Comparison of ENCODE assay signal across 8 mouse cellular contexts in the genomic region with DNA sequence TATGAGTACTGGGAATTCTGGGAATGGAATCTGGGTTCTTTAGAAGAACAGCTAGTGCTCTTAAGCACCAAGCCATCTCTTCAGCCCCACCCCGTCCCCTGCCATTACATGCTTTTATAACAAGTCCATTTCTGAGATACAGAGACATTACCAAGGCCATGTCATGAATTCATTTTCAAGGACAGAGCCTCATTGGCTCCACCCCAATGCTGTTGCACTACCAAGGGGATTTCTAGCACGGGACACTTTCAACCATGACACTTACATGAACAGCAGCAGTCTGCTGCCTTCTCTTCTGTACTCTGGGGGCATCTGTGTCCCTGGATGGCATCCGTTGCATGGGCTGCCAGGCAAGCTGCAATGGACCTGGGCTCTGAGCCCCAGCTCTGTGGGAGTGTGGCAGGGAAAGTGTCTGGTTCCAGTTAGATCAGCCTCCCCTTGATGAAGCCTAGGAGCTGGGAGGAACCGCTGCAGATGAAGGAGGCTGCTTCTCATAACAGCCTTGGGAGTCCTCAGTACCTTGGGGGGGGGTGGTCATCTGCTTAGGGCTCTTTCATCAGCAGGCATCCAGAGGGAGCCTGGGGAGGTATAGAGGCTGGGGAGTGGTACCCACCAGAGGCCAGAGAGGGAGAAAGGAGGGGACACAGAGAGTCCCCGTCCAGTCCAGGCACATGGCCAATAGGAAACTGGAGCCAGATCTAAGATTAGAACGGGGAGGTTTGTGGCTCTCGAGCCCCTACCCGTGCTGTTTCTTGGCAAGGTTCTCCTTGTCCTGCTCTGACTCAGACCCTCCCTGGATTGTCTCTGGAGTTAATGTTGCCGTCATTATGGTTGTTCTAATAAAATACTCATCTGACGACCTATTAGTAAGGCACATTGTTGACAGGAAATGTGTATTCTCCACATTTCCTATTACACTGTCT. TPM values are rescaled to one million over a fixed set of nuclear protein-coding genes. Genes with fewer than 3 reads are reported as not detected.
DNase-seq lines count a peak whose midpoint lies in the region; ATAC-seq lines count a peak whose summit lies in the region.

No protein-coding gene starts in this region.

- peak overlapping the region; percentile 71 for H3K27ac ChIP-seq in embryonic facial prominence, embryonic 13.5 days
- no peak overlapping the region for H3K27ac ChIP-seq in embryonic facial prominence, embryonic 10.5 days (replicated peaks)

- H3K4me3 ChIP-seq in embryonic facial prominence, embryonic 13.5 days = no peak overlapping the region
- no peak overlapping the region for H3K4me3 ChIP-seq in embryonic facial prominence, embryonic 10.5 days

- WGBS in embryonic facial prominence, embryonic 13.5 days = 39% methylated on average over 10 of the region's 10 CpGs
- WGBS in embryonic facial prominence, embryonic 10.5 days = 80% methylated on average over 10 of the region's 10 CpGs

- 0 out of 2 replicates have a peak, but pooled peaks have one; percentile 59 for ATAC-seq in embryonic facial prominence, embryonic 13.5 days (ENCODE audit: insufficient number of reproducible peaks, insufficient read depth, low FRiP score, low TSS enrichment, low read depth)
- no peak for ATAC-seq in erythroid progenitor cell, adult 5-6 weeks (replicated peaks; ENCODE audit: low FRiP score, poor library complexity, severe bottlenecking)

- no peak for DNase-seq in embryonic facial prominence, embryonic 10.5 days (ENCODE audit: low spot score)
- DNase-seq in urinary bladder, postnatal 4 days (ENCODE audit: low spot score in 2 of 2) = peak; percentile 39 to 67
- DNase-seq in urinary bladder, postnatal 36 days (ENCODE audit: low spot score in 2 of 2) = no peak
- DNase-seq in heart, postnatal 4 days = peak; percentile 81
- DNase-seq in skeletal muscle tissue, adult 2 months (ENCODE audit: low read depth, low spot score) = peak; percentile 44
- DNase-seq in adipocyte (ENCODE audit: low spot score) = no peak

- no peaks in the 10 kb centered on the region for H3K9me3 ChIP-seq in embryonic facial prominence, embryonic 13.5 days
- H3K9me3 ChIP-seq in embryonic facial prominence, embryonic 10.5 days = no peaks in the 10 kb centered on the region

- H3K27me3 ChIP-seq in embryonic facial prominence, embryonic 13.5 days = no peaks in the 10 kb centered on the region
- no peaks in the 10 kb centered on the region for H3K27me3 ChIP-seq in embryonic facial prominence, embryonic 10.5 days (replicated peaks; ENCODE audit: low read depth, poor library complexity, severe bottlenecking)

- no peak overlapping the region for H3K9ac ChIP-seq in embryonic facial prominence, embryonic 13.5 days

- no peaks in the 10 kb centered on the region for H3K36me3 ChIP-seq in embryonic facial prominence, embryonic 13.5 days
- no peaks in the 10 kb centered on the region for H3K36me3 ChIP-seq in embryonic facial prominence, embryonic 10.5 days (replicated peaks)

- peak overlapping the region; percentile 12; the same call in 1 of the 2 replicates for H3K4me2 ChIP-seq in embryonic facial prominence, embryonic 13.5 days

- peaks cover 21% of the 10 kb centered on the region for H3K4me1 ChIP-seq in embryonic facial prominence, embryonic 13.5 days
- H3K4me1 ChIP-seq in embryonic facial prominence, embryonic 10.5 days = 0 out of 2 replicates have a peak, but pooled peaks cover 7% of the 10 kb centered on the region

RNA-seq across cellular contexts. Expression of gene Ctbp2, which starts 52.4 kb away (rescaled TPM):
- 93.4 and 107 TPM in 2 replicates for polyA plus RNA-seq in embryonic facial prominence, embryonic 13.5 days (2015; fragmentation: Nextera tagmentation; extraction: Ambion mirVana)
- polyA plus RNA-seq in embryonic facial prominence, embryonic 10.5 days (2016; fragmentation: Nextera tagmentation; extraction: Ambion mirVana) = 117 and 121 TPM in 2 replicates
- 10 to 100 TPM; 56.0 to 65.3 TPM for total RNA-seq in heart, postnatal 4 days (2021)
- total RNA-seq in erythroid progenitor cell, adult 5-6 weeks (2015; ENCODE audit: low replicate concordance) = 2.9 and 3.8 TPM in 2 replicates
- total RNA-seq in erythroid progenitor cell, adult 5-6 weeks (2017; ENCODE audit: low replicate concordance) = 3.5 and 8.5 TPM in 2 replicates

RNA-seq across cellular contexts. Expression of gene Fgfr2, which starts 53.4 kb away (rescaled TPM):
- 174 and 195 TPM in 2 replicates for polyA plus RNA-seq in embryonic facial prominence, embryonic 13.5 days (2015; fragmentation: Nextera tagmentation; extraction: Ambion mirVana)
- polyA plus RNA-seq in embryonic facial prominence, embryonic 10.5 days (2016; fragmentation: Nextera tagmentation; extraction: Ambion mirVana) = 74.3 and 77.5 TPM in 2 replicates
- total RNA-seq in heart, postnatal 4 days (2021) = 10 to 100 TPM; 10.2 to 10.6 TPM
- 1.7 and 13.3 TPM in 2 replicates for total RNA-seq in erythroid progenitor cell, adult 5-6 weeks (2015; ENCODE audit: low replicate concordance)
- total RNA-seq in erythroid progenitor cell, adult 5-6 weeks (2017; ENCODE audit: low replicate concordance) = 0.13 and 3.7 TPM in 2 replicates

Comparison
In these comparisons a context has a peak if more than half of its experiments do, and no peak if none do; other contexts are left out.
1. DNase-seq: peak in urinary bladder, postnatal 4 days (2 of 2), heart, postnatal 4 days (single experiment) and skeletal muscle tissue, adult 2 months (single experiment); none in embryonic facial prominence, embryonic 10.5 days (single experiment), urinary bladder, postnatal 36 days (0 of 2) and adipocyte (single experiment).
2. RNA of gene Ctbp2, which starts 52.4 kb away (total RNA-seq): 56.0 to 65.3 TPM in heart, postnatal 4 days; 2.9 to 8.5 TPM in erythroid progenitor cell, adult 5-6 weeks; every median in the first group is over 4 times any median in the second.